Mouse (Mus musculus) forebrain, embryonic 14.5 days (tissue): ENCODE results near the gene Zbtb1. TPM values are rescaled to one million over a fixed set of nuclear protein-coding genes. Genes with fewer than 3 reads are reported as not detected.

Experiments used
- ATAC-seq: fragments of 200-750 bp; cut with Nextera tagmentation; 2 replicates; pipeline ENCODE4 v1.8.0; 2017; ENCODE audit warnings: mild to moderate bottlenecking, moderate library complexity
- DNase-seq: peaks from one replicate; pipeline ENCODE4 v3.0.0-alpha.2; 2015; ENCODE audit warnings: low spot score
- H3K27ac ChIP-seq: fragments of 300-500 bp; sonication (generic); 2 replicates; pipeline ENCODE4 v1.5.1; 2014; ENCODE audit warnings: low read depth, mild to moderate bottlenecking, control low read depth, low read length, moderate library complexity
- H3K27me3 ChIP-seq: fragments of 300-500 bp; sonication (generic); replicated peaks from 2 replicates; pipeline ENCODE4 v1.6.1; 2014; ENCODE audit warnings: low read length, control low read depth, mixed read lengths; ENCODE audit not compliant: control insufficient read depth, insufficient read depth
- H3K36me3 ChIP-seq: fragments of 300-500 bp; sonication (generic); 2 replicates; pipeline ENCODE4 v1.6.1; 2014; ENCODE audit warnings: low read length, control low read depth; ENCODE audit not compliant: control insufficient read depth, insufficient read depth
- H3K4me1 ChIP-seq: fragments of 300-500 bp; sonication (generic); 2 replicates; pipeline ENCODE4 v1.6.1; 2014; ENCODE audit warnings: antibody characterized with exemption, low read length, control low read depth; ENCODE audit not compliant: control insufficient read depth, insufficient read depth
- H3K4me2 ChIP-seq: fragments of 300-500 bp; sonication (generic); 2 replicates; pipeline ENCODE4 v1.6.1; 2014; ENCODE audit warnings: mild to moderate bottlenecking, control low read depth, low read length
- H3K4me3 ChIP-seq: fragments of 300-500 bp; sonication (generic); 2 replicates; pipeline ENCODE4 v1.5.1; 2014; ENCODE audit warnings: low read depth, low read length, control low read depth
- H3K9ac ChIP-seq: fragments of 300-500 bp; sonication (generic); 2 replicates; pipeline ENCODE4 v1.6.1; 2014; ENCODE audit warnings: mild to moderate bottlenecking, low read length, control low read depth, moderate library complexity
- H3K9me3 ChIP-seq: fragments of 300-500 bp; sonication (generic); replicated peaks from 2 replicates; pipeline ENCODE4 v1.6.1; 2016; ENCODE audit warnings: low read length, control low read depth, mixed read lengths; ENCODE audit not compliant: control insufficient read depth
- WGBS: fragments of 180-500 bp; shearing (Covaris S2); extraction: QIAGEN DNeasy Blood & Tissue Kit; methylation state at CpG from one replicate; pipeline ENCODE4 v1.1.7; 2014; 5-methylcytosine and 5-hydroxymethylcytosine counted together
- polyA plus RNA-seq: library from polyadenylated mRNA; unstranded; fragments of >200 nt; fragmentation: Nextera tagmentation; extraction: Ambion mirVana; gene quantifications from 2 replicates; pipeline ENCODE4 v1.2.1, GENCODE M21; 2014

Gene Zbtb1
- polyA plus RNA-seq, 1 experiment from 2014 or later: 4.2 TPM

- no peak overlapping the region for H3K9ac ChIP-seq
- DNase-seq (no peak), ATAC-seq (no peak)
- H3K27ac ChIP-seq: no peak overlapping the region
- no peak overlapping the region for H3K4me2 ChIP-seq
- no peak overlapping the region for H3K4me3 ChIP-seq
- H3K9me3 ChIP-seq: no peaks in the 10 kb centered on the region
- H3K4me1 ChIP-seq: peaks cover 9% of the 10 kb centered on the region; the same call in 1 of the 2 replicates
- peaks cover 40% of the 10 kb centered on the region for H3K27me3 ChIP-seq
- 46% methylated on average over 1 of the region's 1 CpGs for WGBS
- H3K36me3 ChIP-seq: no peaks in the 10 kb centered on the region
Observed at GRCm38 (mm10) chr12:76407184-76407583, 37.1 kb downstream of the Zbtb1 start.

- Histone ChIP-seq H3K4me1 (peaks cover 5% of the 10 kb centered on the region; the same call in 1 of the 2 replicates), H3K4me3 (no peak overlapping the region), H3K36me3 (no peaks in the 10 kb centered on the region), H3K4me2 (no peak overlapping the region), H3K27ac (no peak overlapping the region), H3K9ac (no peak overlapping the region), H3K27me3 (peaks cover 35% of the 10 kb centered on the region), H3K9me3 (no peaks in the 10 kb centered on the region)
- 79% methylated on average over 4 of the region's 4 CpGs for WGBS
- DNase-seq (no peak), ATAC-seq (no peak)
Observed at GRCm38 (mm10) chr12:76409166-76409565, 39.1 kb downstream of the Zbtb1 start.

GRCm38 (mm10) chr12:76415383-76416010 is 45.4 kb downstream of the Zbtb1 start:
- no peaks in the 10 kb centered on the region for H3K27me3 ChIP-seq
- H3K4me1 ChIP-seq: no peaks in the 10 kb centered on the region
- ATAC-seq: no peak
- H3K9ac ChIP-seq: no peak overlapping the region
- WGBS: 91% methylated on average over 11 of the region's 12 CpGs
- H3K9me3 ChIP-seq: 0 out of 2 replicates have a peak, but pooled peaks cover 3% of the 10 kb centered on the region
- no peak for DNase-seq
- no peak overlapping the region for H3K4me2 ChIP-seq
- H3K27ac ChIP-seq: no peak overlapping the region
- no peak overlapping the region for H3K4me3 ChIP-seq
- H3K36me3 ChIP-seq: no peaks in the 10 kb centered on the region

- WGBS: under 1% methylated on average over 37 of the region's 37 CpGs
- Histone ChIP-seq H3K27ac (no peak within 1 kb of the TSS), H3K9ac (peak within 1 kb of the TSS; percentile 45), H3K4me2 (peak within 1 kb of the TSS; percentile 66), H3K4me3 (peak within 1 kb of the TSS; percentile 32), H3K36me3 (no peaks in the 10 kb centered on the region), H3K9me3 (0 out of 2 replicates have a peak, but pooled peaks cover 3% of the 10 kb centered on the region), H3K27me3 (no peaks in the 10 kb centered on the region), H3K4me1 (no peaks in the 10 kb centered on the region)
- no peak for DNase-seq
- ATAC-seq: no peak; the same call in 1 of the 2 replicates
Observed at GRCm38 (mm10) chr12:76417433-76417854, 47.4 kb downstream of the Zbtb1 start, which contains the start of gene Ppp1r36. Gene Ppp1r36 (plus strand): TSS chr12:76417538.

GRCm38 (mm10) chr12:76418346-76418745 is 48.3 kb downstream of the Zbtb1 start:
- no peak for DNase-seq
- WGBS: 95% methylated on average over 5 of the region's 5 CpGs
- no peak overlapping the region for H3K4me3 ChIP-seq
- no peaks in the 10 kb centered on the region for H3K4me1 ChIP-seq
- no peak overlapping the region for H3K9ac ChIP-seq
- H3K27ac ChIP-seq: no peak overlapping the region
- H3K36me3 ChIP-seq: no peaks in the 10 kb centered on the region
- H3K9me3 ChIP-seq: 0 out of 2 replicates have a peak, but pooled peaks cover 3% of the 10 kb centered on the region
- no peak for ATAC-seq
- H3K27me3 ChIP-seq: no peaks in the 10 kb centered on the region
- H3K4me2 ChIP-seq: no peak overlapping the region

GRCm38 (mm10) chr12:76425256-76425655 is 55.2 kb downstream of the Zbtb1 start:
- Histone ChIP-seq H3K9me3 (no peaks in the 10 kb centered on the region), H3K4me1 (no peaks in the 10 kb centered on the region), H3K27ac (no peak overlapping the region), H3K36me3 (no peaks in the 10 kb centered on the region), H3K4me3 (no peak overlapping the region), H3K27me3 (no peaks in the 10 kb centered on the region), H3K4me2 (no peak overlapping the region), H3K9ac (no peak overlapping the region)
- no peak for DNase-seq
- ATAC-seq: no peak
- WGBS: 92% methylated on average over 3 of the region's 3 CpGs

GRCm38 (mm10) chr12:76427546-76427945 is 57.5 kb downstream of the Zbtb1 start:
- Histone ChIP-seq H3K27ac (no peak overlapping the region), H3K36me3 (no peaks in the 10 kb centered on the region), H3K9ac (no peak overlapping the region), H3K4me1 (no peaks in the 10 kb centered on the region), H3K9me3 (no peaks in the 10 kb centered on the region), H3K4me2 (no peak overlapping the region), H3K4me3 (no peak overlapping the region), H3K27me3 (no peaks in the 10 kb centered on the region)
- ATAC-seq (no peak), DNase-seq (no peak)
- 66% methylated on average over 5 of the region's 5 CpGs for WGBS

GRCm38 (mm10) chr12:76430879-76431406 is 60.9 kb downstream of the Zbtb1 start:
- no peak overlapping the region for H3K4me3 ChIP-seq
- ATAC-seq: no peak
- DNase-seq: no peak
- peaks cover 4% of the 10 kb centered on the region; the same call in 1 of the 2 replicates for H3K4me1 ChIP-seq
- H3K9ac ChIP-seq: no peak overlapping the region
- peaks cover 1% of the 10 kb centered on the region; the same call in 1 of the 2 replicates for H3K27me3 ChIP-seq
- no peak overlapping the region for H3K27ac ChIP-seq
- WGBS: 75% methylated on average over 5 of the region's 5 CpGs
- H3K9me3 ChIP-seq: no peaks in the 10 kb centered on the region
- H3K36me3 ChIP-seq: no peaks in the 10 kb centered on the region
- no peak overlapping the region for H3K4me2 ChIP-seq

- DNase-seq: no peak
- 93% methylated on average over 6 of the region's 6 CpGs for WGBS
- H3K27me3 ChIP-seq: peaks cover 4% of the 10 kb centered on the region; the same call in 1 of the 2 replicates
- no peak overlapping the region for H3K27ac ChIP-seq
- H3K9me3 ChIP-seq: no peaks in the 10 kb centered on the region
- H3K4me3 ChIP-seq: no peak overlapping the region
- no peak overlapping the region for H3K4me2 ChIP-seq
- H3K4me1 ChIP-seq: peaks cover 4% of the 10 kb centered on the region; the same call in 1 of the 2 replicates
- H3K9ac ChIP-seq: no peak overlapping the region
- ATAC-seq: no peak
- H3K36me3 ChIP-seq: no peaks in the 10 kb centered on the region
Observed at GRCm38 (mm10) chr12:76431431-76431830, 61.4 kb downstream of the Zbtb1 start.
